Mouse (Mus musculus) hindbrain, embryonic 14.5 days (tissue): ENCODE results near the gene Rgs7bp. TPM values are rescaled to one million over a fixed set of nuclear protein-coding genes. Genes with fewer than 3 reads are reported as not detected.
A peak's percentile ranks its signal among the peaks of the same experiment; 100 is the strongest.

Experiments
- ATAC-seq: fragments of 200-750 bp; cut with Nextera tagmentation; 2 replicates; pipeline ENCODE4 v1.8.0; 2017; ENCODE audit warnings: moderate number of reproducible peaks, mild to moderate bottlenecking, moderate TSS enrichment, moderate library complexity; ENCODE audit not compliant: low FRiP score
- DNase-seq: peaks from one replicate; pipeline ENCODE4 v3.0.0-alpha.2; 2015; ENCODE audit warnings: low spot score
- H3K27ac ChIP-seq: fragments of 300-500 bp; sonication (generic); 2 replicates; pipeline ENCODE4 v1.5.1; 2014; ENCODE audit warnings: mild to moderate bottlenecking, moderate library complexity
- H3K27me3 ChIP-seq: fragments of 300-500 bp; sonication (generic); 2 replicates; pipeline ENCODE4 v1.6.1; 2014; ENCODE audit warnings: mild to moderate bottlenecking, low read length, mixed read lengths; ENCODE audit not compliant: control insufficient read depth, insufficient read depth
- H3K36me3 ChIP-seq: fragments of 300-500 bp; sonication (generic); replicated peaks from 2 replicates; pipeline ENCODE4 v1.6.1; 2014; ENCODE audit not compliant: control insufficient read depth, insufficient read depth
- H3K4me1 ChIP-seq: fragments of 300-500 bp; sonication (generic); replicated peaks from 2 replicates; pipeline ENCODE4 v1.6.1; 2014; ENCODE audit warnings: antibody characterized with exemption, low read length, mixed read lengths; ENCODE audit not compliant: control insufficient read depth, insufficient read depth
- H3K4me2 ChIP-seq: fragments of 300-500 bp; sonication (generic); replicated peaks from 2 replicates; pipeline ENCODE4 v1.6.1; 2014; ENCODE audit warnings: mild to moderate bottlenecking, moderate library complexity
- H3K4me3 ChIP-seq: fragments of 300-500 bp; sonication (generic); replicated peaks from 2 replicates; pipeline ENCODE4 v1.5.1; 2014; ENCODE audit warnings: mild to moderate bottlenecking, low read length
- H3K9ac ChIP-seq: fragments of 300-500 bp; sonication (generic); 2 replicates; pipeline ENCODE4 v1.6.1; 2014
- H3K9me3 ChIP-seq: fragments of 300-500 bp; sonication (generic); 2 replicates; pipeline ENCODE4 v1.6.1; 2016; ENCODE audit warnings: low read length; ENCODE audit not compliant: control insufficient read depth
- WGBS: fragments of 180-500 bp; shearing (Covaris S2); extraction: QIAGEN DNeasy Blood & Tissue Kit; methylation state at CpG from one replicate; pipeline ENCODE4 v1.1.7; 2014; 5-methylcytosine and 5-hydroxymethylcytosine counted together
- polyA plus RNA-seq: library from polyadenylated mRNA; unstranded; fragments of >200 nt; fragmentation: Nextera tagmentation; extraction: Ambion mirVana; gene quantifications from 2 replicates; pipeline ENCODE4 v1.2.1, GENCODE M21; 2014

The Rgs7bp gene
- polyA plus RNA-seq, 1 experiment from 2014 or later = 7.0 TPM

- no peak overlapping the region for H3K4me2 ChIP-seq
- ATAC-seq (no peak), DNase-seq (no peak)
- no peak overlapping the region for H3K27ac ChIP-seq
- H3K36me3 ChIP-seq = no peaks in the 10 kb centered on the region
- no peaks in the 10 kb centered on the region for H3K27me3 ChIP-seq
- H3K9ac ChIP-seq = no peak overlapping the region
- no peak overlapping the region for H3K4me3 ChIP-seq
- no peaks in the 10 kb centered on the region for H3K9me3 ChIP-seq
- H3K4me1 ChIP-seq = 0 out of 2 replicates have a peak, but pooled peaks cover 4% of the 10 kb centered on the region
- WGBS = 79% methylated on average over 9 of the region's 9 CpGs
These were observed 38.2 kb downstream of the Rgs7bp start for GRCm38 (mm10) chr13:105016577-105016976.

GRCm38 (mm10) chr13:105015710-105016404, 38.9 kb downstream of the Rgs7bp start:
- no peaks in the 10 kb centered on the region for H3K9me3 ChIP-seq
- 69% methylated on average over 8 of the region's 8 CpGs for WGBS
- no peak overlapping the region for H3K4me2 ChIP-seq
- H3K4me1 ChIP-seq = 0 out of 2 replicates have a peak, but pooled peaks cover 4% of the 10 kb centered on the region
- H3K9ac ChIP-seq = no peak overlapping the region
- H3K27ac ChIP-seq = no peak overlapping the region
- no peaks in the 10 kb centered on the region for H3K36me3 ChIP-seq
- DNase-seq (no peak), ATAC-seq (0 out of 2 replicates have a peak, but pooled peaks have one; percentile 59)
- no peaks in the 10 kb centered on the region for H3K27me3 ChIP-seq
- H3K4me3 ChIP-seq = no peak overlapping the region

GRCm38 (mm10) chr13:105011300-105011699, 43.4 kb downstream of the Rgs7bp start:
- H3K36me3 ChIP-seq = no peaks in the 10 kb centered on the region
- no peak for ATAC-seq
- 0 out of 2 replicates have a peak, but pooled peaks cover 4% of the 10 kb centered on the region for H3K4me1 ChIP-seq
- 95% methylated on average over 5 of the region's 5 CpGs for WGBS
- H3K9ac ChIP-seq = no peak overlapping the region
- no peak overlapping the region for H3K4me3 ChIP-seq
- H3K4me2 ChIP-seq = no peak overlapping the region
- no peaks in the 10 kb centered on the region for H3K27me3 ChIP-seq
- no peaks in the 10 kb centered on the region for H3K9me3 ChIP-seq
- no peak for DNase-seq
- H3K27ac ChIP-seq = no peak overlapping the region

GRCm38 (mm10) chr13:105008891-105009290, 45.8 kb downstream of the Rgs7bp start:
- no peak overlapping the region for H3K27ac ChIP-seq
- DNase-seq = no peak
- ATAC-seq = no peak
- H3K9ac ChIP-seq = no peak overlapping the region
- no peaks in the 10 kb centered on the region for H3K27me3 ChIP-seq
- no peaks in the 10 kb centered on the region for H3K36me3 ChIP-seq
- no peaks in the 10 kb centered on the region for H3K4me1 ChIP-seq
- no peak overlapping the region for H3K4me3 ChIP-seq
- 92% methylated on average over 2 of the region's 2 CpGs for WGBS
- H3K4me2 ChIP-seq = no peak overlapping the region
- no peaks in the 10 kb centered on the region for H3K9me3 ChIP-seq

GRCm38 (mm10) chr13:105002831-105003157, 51.9 kb downstream of the Rgs7bp start:
- H3K36me3 ChIP-seq = no peaks in the 10 kb centered on the region
- H3K27me3 ChIP-seq = no peaks in the 10 kb centered on the region
- no peak overlapping the region for H3K9ac ChIP-seq
- H3K4me1 ChIP-seq = 0 out of 2 replicates have a peak, but pooled peaks cover 5% of the 10 kb centered on the region
- no peak overlapping the region for H3K4me3 ChIP-seq
- no peaks in the 10 kb centered on the region for H3K9me3 ChIP-seq
- ATAC-seq (no peak), DNase-seq (no peak)
- H3K4me2 ChIP-seq = no peak overlapping the region
- no peak overlapping the region for H3K27ac ChIP-seq
- WGBS = 51% methylated on average over 2 of the region's 2 CpGs

GRCm38 (mm10) chr13:105002132-105002830, 52.4 kb downstream of the Rgs7bp start:
- no peak for DNase-seq
- Histone ChIP-seq H3K27me3 (no peaks in the 10 kb centered on the region), H3K9ac (no peak overlapping the region), H3K9me3 (no peaks in the 10 kb centered on the region), H3K27ac (peak overlapping the region; percentile 52), H3K4me2 (no peak overlapping the region), H3K4me3 (no peak overlapping the region), H3K4me1 (0 out of 2 replicates have a peak, but pooled peaks cover 5% of the 10 kb centered on the region), H3K36me3 (no peaks in the 10 kb centered on the region)
- peak; percentile 43; the same call in 1 of the 2 replicates for ATAC-seq
- 66% methylated on average over 5 of the region's 5 CpGs for WGBS

- H3K27me3 ChIP-seq = no peaks in the 10 kb centered on the region
- H3K4me1 ChIP-seq = 0 out of 2 replicates have a peak, but pooled peaks cover 5% of the 10 kb centered on the region
- H3K9ac ChIP-seq = no peak overlapping the region
- DNase-seq (no peak), ATAC-seq (no peak; the same call in 1 of the 2 replicates)
- H3K27ac ChIP-seq = no peak overlapping the region
- no peak overlapping the region for H3K4me3 ChIP-seq
- H3K4me2 ChIP-seq = no peak overlapping the region
- H3K36me3 ChIP-seq = no peaks in the 10 kb centered on the region
- WGBS = 68% methylated on average over 2 of the region's 2 CpGs
- H3K9me3 ChIP-seq = no peaks in the 10 kb centered on the region
These were observed 53.0 kb downstream of the Rgs7bp start for GRCm38 (mm10) chr13:105001714-105002113.

- H3K36me3 ChIP-seq = no peaks in the 10 kb centered on the region
- no peaks in the 10 kb centered on the region for H3K27me3 ChIP-seq
- no peak overlapping the region for H3K9ac ChIP-seq
- H3K9me3 ChIP-seq = no peaks in the 10 kb centered on the region
- no peak for ATAC-seq
- H3K4me3 ChIP-seq = no peak overlapping the region
- no peak overlapping the region for H3K4me2 ChIP-seq
- 78% methylated on average over 7 of the region's 7 CpGs for WGBS
- no peak overlapping the region for H3K27ac ChIP-seq
- H3K4me1 ChIP-seq = no peaks in the 10 kb centered on the region
- DNase-seq = no peak
These were observed 65.9 kb downstream of the Rgs7bp start for GRCm38 (mm10) chr13:104988811-104989258.

- no peak overlapping the region for H3K4me3 ChIP-seq
- no peaks in the 10 kb centered on the region for H3K36me3 ChIP-seq
- ATAC-seq = no peak
- no peak overlapping the region for H3K9ac ChIP-seq
- H3K4me1 ChIP-seq = no peaks in the 10 kb centered on the region
- H3K27ac ChIP-seq = no peak overlapping the region
- DNase-seq = no peak
- no peak overlapping the region for H3K4me2 ChIP-seq
- H3K9me3 ChIP-seq = no peaks in the 10 kb centered on the region
- no peaks in the 10 kb centered on the region for H3K27me3 ChIP-seq
- WGBS = 85% methylated on average over 13 of the region's 13 CpGs
These were observed 66.7 kb downstream of the Rgs7bp start for GRCm38 (mm10) chr13:104988009-104988540.
